Mouse (Mus musculus) neural tube, embryonic 11.5 days (tissue): ENCODE results near the gene Arhgap22. TPM values are rescaled to one million over a fixed set of nuclear protein-coding genes. Genes with fewer than 3 reads are reported as not detected.

Source experiments
- ATAC-seq: fragments of 200-750 bp; cut with Nextera tagmentation; 2 replicates; pipeline ENCODE4 v1.8.0; 2017; ENCODE audit warnings: moderate number of reproducible peaks, mild to moderate bottlenecking, moderate TSS enrichment, moderate library complexity; ENCODE audit not compliant: insufficient read depth, low FRiP score, low TSS enrichment
- DNase-seq: peaks from one replicate; pipeline ENCODE4 v3.0.0-alpha.2; 2015; ENCODE audit warnings: low spot score
- H3K27ac ChIP-seq: fragments of 300-500 bp; sonication (generic); 2 replicates; pipeline ENCODE4 v1.5.1; 2014; ENCODE audit warnings: low read depth, mild to moderate bottlenecking, low read length
- H3K27me3 ChIP-seq: fragments of 300-500 bp; sonication (generic); 2 replicates; pipeline ENCODE4 v1.6.1; 2014; ENCODE audit warnings: mild to moderate bottlenecking, low read length, mixed read lengths; ENCODE audit not compliant: control insufficient read depth, insufficient read depth
- H3K36me3 ChIP-seq: fragments of 300-500 bp; sonication (generic); 2 replicates; pipeline ENCODE4 v1.6.1; 2014; ENCODE audit warnings: mild to moderate bottlenecking, low read length, moderate library complexity, mixed read lengths; ENCODE audit not compliant: control insufficient read depth, insufficient read depth
- H3K4me1 ChIP-seq: fragments of 300-500 bp; sonication (generic); 2 replicates; pipeline ENCODE4 v1.6.1; 2014; ENCODE audit warnings: low read length, mixed read lengths; ENCODE audit not compliant: control insufficient read depth, insufficient read depth
- H3K4me2 ChIP-seq: fragments of 300-500 bp; sonication (generic); 2 replicates; pipeline ENCODE4 v1.6.1; 2014; ENCODE audit warnings: low read depth, mild to moderate bottlenecking, moderate library complexity
- H3K4me3 ChIP-seq: fragments of 300-500 bp; sonication (generic); 2 replicates; pipeline ENCODE4 v1.5.1; 2014; ENCODE audit warnings: low read depth, low read length
- H3K9ac ChIP-seq: fragments of 300-500 bp; sonication (generic); 2 replicates; pipeline ENCODE4 v1.6.1; 2014; ENCODE audit warnings: mild to moderate bottlenecking, low read length
- H3K9me3 ChIP-seq: fragments of 300-500 bp; sonication (generic); 2 replicates; pipeline ENCODE4 v1.6.1; 2016; ENCODE audit warnings: low read length; ENCODE audit not compliant: control insufficient read depth
- WGBS: fragments of 180-500 bp; shearing (Covaris S2); extraction: QIAGEN DNeasy Blood & Tissue Kit; methylation state at CpG from one replicate; pipeline ENCODE4 v1.1.7; 2014; 5-methylcytosine and 5-hydroxymethylcytosine counted together
- polyA plus RNA-seq: library from polyadenylated mRNA; unstranded; fragments of >200 nt; fragmentation: Nextera tagmentation; extraction: Ambion mirVana; gene quantifications from 2 replicates; pipeline ENCODE4 v1.2.1, GENCODE M21; 2014

Arhgap22 gene
- polyA plus RNA-seq, 1 experiment from 2014 or later, result 4.6 TPM

GRCm38 (mm10) chr14:33305645-33306281, 91.9 kb downstream of the Arhgap22 start:
- H3K4me2 ChIP-seq, result no peak overlapping the region
- no peak for DNase-seq
- no peak overlapping the region for H3K9ac ChIP-seq
- no peaks in the 10 kb centered on the region for H3K9me3 ChIP-seq
- no peaks in the 10 kb centered on the region for H3K4me1 ChIP-seq
- ATAC-seq, result no peak
- 83% methylated on average over 12 of the region's 12 CpGs for WGBS
- H3K27me3 ChIP-seq, result no peaks in the 10 kb centered on the region; the same call in 1 of the 2 replicates
- H3K27ac ChIP-seq, result no peak overlapping the region
- no peaks in the 10 kb centered on the region for H3K36me3 ChIP-seq
- H3K4me3 ChIP-seq, result no peak overlapping the region

GRCm38 (mm10) chr14:33310719-33311118, 96.9 kb downstream of the Arhgap22 start:
- Histone ChIP-seq H3K9me3 (no peaks in the 10 kb centered on the region), H3K9ac (no peak overlapping the region), H3K4me3 (no peak overlapping the region), H3K4me1 (no peaks in the 10 kb centered on the region), H3K4me2 (no peak overlapping the region), H3K36me3 (no peaks in the 10 kb centered on the region), H3K27me3 (no peaks in the 10 kb centered on the region; the same call in 1 of the 2 replicates), H3K27ac (no peak overlapping the region)
- DNase-seq, result no peak
- ATAC-seq, result no peak
- 76% methylated on average over 4 of the region's 4 CpGs for WGBS

- no peak for ATAC-seq
- H3K36me3 ChIP-seq, result no peaks in the 10 kb centered on the region
- H3K9me3 ChIP-seq, result no peaks in the 10 kb centered on the region
- H3K27me3 ChIP-seq, result no peaks in the 10 kb centered on the region; the same call in 1 of the 2 replicates
- 31% methylated on average over 4 of the region's 4 CpGs for WGBS
- no peak overlapping the region for H3K4me2 ChIP-seq
- no peak for DNase-seq
- H3K27ac ChIP-seq, result no peak overlapping the region
- no peaks in the 10 kb centered on the region for H3K4me1 ChIP-seq
- H3K4me3 ChIP-seq, result no peak overlapping the region
- H3K9ac ChIP-seq, result no peak overlapping the region
These were observed 98.5 kb downstream of the Arhgap22 start for GRCm38 (mm10) chr14:33312309-33312708.

- Histone ChIP-seq H3K4me1 (no peaks in the 10 kb centered on the region), H3K4me3 (no peak overlapping the region), H3K4me2 (no peak overlapping the region), H3K9ac (no peak overlapping the region), H3K9me3 (no peaks in the 10 kb centered on the region), H3K27me3 (no peaks in the 10 kb centered on the region; the same call in 1 of the 2 replicates), H3K36me3 (no peaks in the 10 kb centered on the region), H3K27ac (no peak overlapping the region)
- ATAC-seq (no peak; the same call in 1 of the 2 replicates), DNase-seq (peak; percentile 76)
- WGBS, result 0% methylated on average over 4 of the region's 4 CpGs
These were observed 99.8 kb downstream of the Arhgap22 start for GRCm38 (mm10) chr14:33313624-33314023.

GRCm38 (mm10) chr14:33314160-33314559, 100.3 kb downstream of the Arhgap22 start:
- 48% methylated on average over 7 of the region's 7 CpGs for WGBS
- H3K27me3 ChIP-seq, result peaks cover under 1% of the 10 kb centered on the region

GRCm38 (mm10) chr14:33315111-33315510, 101.3 kb downstream of the Arhgap22 start:
- ATAC-seq (no peak), DNase-seq (no peak)
- H3K36me3 ChIP-seq, result no peaks in the 10 kb centered on the region
- 63% methylated on average over 5 of the region's 5 CpGs for WGBS
- H3K27ac ChIP-seq, result no peak overlapping the region
- H3K9me3 ChIP-seq, result no peaks in the 10 kb centered on the region
- H3K27me3 ChIP-seq, result peaks cover 10% of the 10 kb centered on the region
- no peaks in the 10 kb centered on the region for H3K4me1 ChIP-seq
- no peak overlapping the region for H3K4me3 ChIP-seq
- no peak overlapping the region for H3K9ac ChIP-seq
- H3K4me2 ChIP-seq, result no peak overlapping the region

More at GRCm38 (mm10) chr14:33314160-33314559, 100.3 kb downstream of the Arhgap22 start:
- Histone ChIP-seq H3K9me3 (no peaks in the 10 kb centered on the region), H3K27ac (no peak overlapping the region), H3K4me1 (no peaks in the 10 kb centered on the region), H3K36me3 (no peaks in the 10 kb centered on the region), H3K4me3 (no peak overlapping the region), H3K9ac (no peak overlapping the region), H3K4me2 (no peak overlapping the region)
- ATAC-seq (no peak), DNase-seq (no peak)

- Histone ChIP-seq H3K27ac (no peak overlapping the region), H3K36me3 (no peaks in the 10 kb centered on the region), H3K4me2 (no peak overlapping the region), H3K9me3 (no peaks in the 10 kb centered on the region), H3K9ac (no peak overlapping the region), H3K4me3 (no peak overlapping the region), H3K4me1 (no peaks in the 10 kb centered on the region), H3K27me3 (peaks cover 16% of the 10 kb centered on the region)
- ATAC-seq (no peak), DNase-seq (no peak)
- WGBS, result 47% methylated on average over 4 of the region's 4 CpGs
These were observed 101.9 kb downstream of the Arhgap22 start for GRCm38 (mm10) chr14:33315771-33316170.

GRCm38 (mm10) chr14:33317946-33318345, 104.1 kb downstream of the Arhgap22 start:
- H3K27me3 ChIP-seq, result peaks cover 24% of the 10 kb centered on the region
- H3K4me2 ChIP-seq, result no peak overlapping the region
- H3K9ac ChIP-seq, result no peak overlapping the region
- DNase-seq (no peak), ATAC-seq (no peak)
- H3K27ac ChIP-seq, result no peak overlapping the region
- no peak overlapping the region for H3K4me3 ChIP-seq
- 51% methylated on average over 6 of the region's 6 CpGs for WGBS
- H3K9me3 ChIP-seq, result no peaks in the 10 kb centered on the region
- H3K36me3 ChIP-seq, result no peaks in the 10 kb centered on the region
- H3K4me1 ChIP-seq, result no peaks in the 10 kb centered on the region
